Mouse (Mus musculus): ENCODE results near the gene Olfr638. TPM values are rescaled to one million over a fixed set of nuclear protein-coding genes. Genes with fewer than 3 reads are reported as not detected.

The Olfr638 gene
- not detected in 2 replicates for polyA plus RNA-seq (2012; rRNA removed; ENCODE audit: low replicate concordance)

GRCm38 (mm10) chr7:103998446-103998845 lies at the start of gene Olfr638:
Gene Olfr638 (plus strand): TSS chr7:103998746.

GRCm38 (mm10) chr7:103970852-103971251 lies 27.7 kb upstream of the Olfr638 start, which contains the start of gene Olfr635:
Gene Olfr635 (plus strand): TSS chr7:103971152.

GRCm38 (mm10) chr7:104017203-104017602 lies 18.7 kb downstream of the Olfr638 start, which contains the start of gene Olfr639:
Gene Olfr639 (minus strand): TSS chr7:104017303.

GRCm38 (mm10) chr7:104025473-104025872 lies 26.9 kb downstream of the Olfr638 start, which contains the start of gene Olfr640:
Gene Olfr640 (minus strand): TSS chr7:104025573.

GRCm38 (mm10) chr7:104035145-104035544 lies 36.6 kb downstream of the Olfr638 start, which contains the start of gene Olfr641:
Gene Olfr641 (plus strand): TSS chr7:104035445.

GRCm38 (mm10) chr7:104052566-104052965 lies 54.0 kb downstream of the Olfr638 start, which contains the start of gene Olfr642:
Gene Olfr642 (minus strand): TSS chr7:104052666.

Other genes with a start within 250 kb of the Olfr638 start
- gene Olfr630, start 241.4 kb upstream of the Olfr638 start, polyA plus RNA-seq (2012; rRNA removed; ENCODE audit: low replicate concordance) = not detected in 2 replicates
- gene Olfr69, start 227.2 kb upstream of the Olfr638 start, polyA plus RNA-seq (2012; rRNA removed; ENCODE audit: low replicate concordance) = not detected in 2 replicates
- not detected in 2 replicates for gene Olfr68, start 219.0 kb upstream of the Olfr638 start, polyA plus RNA-seq (2012; rRNA removed; ENCODE audit: low replicate concordance)
- gene Olfr67, start 206.9 kb upstream of the Olfr638 start, polyA plus RNA-seq (2012; rRNA removed; ENCODE audit: low replicate concordance) = not detected in 2 replicates
- 79.2 and 80.0 TPM in 2 replicates for gene Hbb-bt, start 184.8 kb upstream of the Olfr638 start, polyA plus RNA-seq (2012; rRNA removed; ENCODE audit: low replicate concordance)
- 783 and 1,033 TPM in 2 replicates for gene Hbb-bs, start 170.7 kb upstream of the Olfr638 start, polyA plus RNA-seq (2012; rRNA removed; ENCODE audit: low replicate concordance)
- gene Hbb-bh2, start 158.2 kb upstream of the Olfr638 start, polyA plus RNA-seq (2012; rRNA removed; ENCODE audit: low replicate concordance) = not detected in 2 replicates
- gene Hbb-bh1, start 155.6 kb upstream of the Olfr638 start, polyA plus RNA-seq (2012; rRNA removed; ENCODE audit: low replicate concordance) = not detected in 2 replicates
- not detected in 2 replicates for gene Hbb-y, start 145.5 kb upstream of the Olfr638 start, polyA plus RNA-seq (2012; rRNA removed; ENCODE audit: low replicate concordance)
- gene Olfr66, start 112.5 kb upstream of the Olfr638 start, polyA plus RNA-seq (2012; rRNA removed; ENCODE audit: low replicate concordance) = not detected in 2 replicates
- gene Olfr64, start 104.3 kb upstream of the Olfr638 start, polyA plus RNA-seq (2012; rRNA removed; ENCODE audit: low replicate concordance) = not detected in 2 replicates
- gene Olfr65, start 95.3 kb upstream of the Olfr638 start, polyA plus RNA-seq (2012; rRNA removed; ENCODE audit: low replicate concordance) = not detected in 2 replicates
- not detected in 2 replicates for gene Olfr631, start 69.9 kb upstream of the Olfr638 start, polyA plus RNA-seq (2012; rRNA removed; ENCODE audit: low replicate concordance)
- gene Olfr632, start 64.4 kb upstream of the Olfr638 start, polyA plus RNA-seq (2012; rRNA removed; ENCODE audit: low replicate concordance) = not detected in 2 replicates
- not detected in 2 replicates for gene Olfr633, start 54.3 kb upstream of the Olfr638 start, polyA plus RNA-seq (2012; rRNA removed; ENCODE audit: low replicate concordance)
- gene Olfr635, start 27.6 kb upstream of the Olfr638 start, polyA plus RNA-seq (2012; rRNA removed; ENCODE audit: low replicate concordance) = not detected in 2 replicates
- gene Olfr639, start 18.6 kb downstream of the Olfr638 start, polyA plus RNA-seq (2012; rRNA removed; ENCODE audit: low replicate concordance) = not detected in 2 replicates
- not detected in 2 replicates for gene Olfr640, start 26.8 kb downstream of the Olfr638 start, polyA plus RNA-seq (2012; rRNA removed; ENCODE audit: low replicate concordance)
- gene Olfr641, start 36.7 kb downstream of the Olfr638 start, polyA plus RNA-seq (2012; rRNA removed; ENCODE audit: low replicate concordance) = not detected in 2 replicates
- gene Olfr642, start 53.9 kb downstream of the Olfr638 start, polyA plus RNA-seq (2012; rRNA removed; ENCODE audit: low replicate concordance) = not detected in 2 replicates
- not detected in 2 replicates for gene 4930516K23Rik, start 62.7 kb downstream of the Olfr638 start, polyA plus RNA-seq (2012; rRNA removed; ENCODE audit: low replicate concordance)
- not detected in 2 replicates for gene Olfr644, start 73.1 kb downstream of the Olfr638 start, polyA plus RNA-seq (2012; rRNA removed; ENCODE audit: low replicate concordance)
- gene Olfr645, start 86.7 kb downstream of the Olfr638 start, polyA plus RNA-seq (2012; rRNA removed; ENCODE audit: low replicate concordance) = not detected in 2 replicates
- not detected in 2 replicates for gene Olfr646, start 106.1 kb downstream of the Olfr638 start, polyA plus RNA-seq (2012; rRNA removed; ENCODE audit: low replicate concordance)
- not detected in 2 replicates for gene Ubqln5, start 131.1 kb downstream of the Olfr638 start, polyA plus RNA-seq (2012; rRNA removed; ENCODE audit: low replicate concordance)
- gene Olfr643, start 138.7 kb downstream of the Olfr638 start, polyA plus RNA-seq (2012; rRNA removed; ENCODE audit: low replicate concordance) = not detected in 2 replicates
- gene Ubqln3, start 144.5 kb downstream of the Olfr638 start, polyA plus RNA-seq (2012; rRNA removed; ENCODE audit: low replicate concordance) = not detected in 2 replicates
- gene Ubqlnl, start 151.8 kb downstream of the Olfr638 start, polyA plus RNA-seq (2012; rRNA removed; ENCODE audit: low replicate concordance) = not detected in 2 replicates
- gene Olfm5, start 166.1 kb downstream of the Olfr638 start, polyA plus RNA-seq (2012; rRNA removed; ENCODE audit: low replicate concordance) = not detected in 2 replicates
- gene Olfr648, start 184.6 kb downstream of the Olfr638 start, polyA plus RNA-seq (2012; rRNA removed; ENCODE audit: low replicate concordance) = not detected in 2 replicates
- not detected in 2 replicates for gene Olfr649, start 197.2 kb downstream of the Olfr638 start, polyA plus RNA-seq (2012; rRNA removed; ENCODE audit: low replicate concordance)
- 0.97 and 1.1 TPM in 2 replicates for gene Trim6, start 220.0 kb downstream of the Olfr638 start, polyA plus RNA-seq (2012; rRNA removed; ENCODE audit: low replicate concordance)
- 10.2 and 25.5 TPM in 2 replicates for gene Trim34a, start 245.7 kb downstream of the Olfr638 start, polyA plus RNA-seq (2012; rRNA removed; ENCODE audit: low replicate concordance)